20 mouse cellular contexts compared by ENCODE assay signal in the genomic region with DNA sequence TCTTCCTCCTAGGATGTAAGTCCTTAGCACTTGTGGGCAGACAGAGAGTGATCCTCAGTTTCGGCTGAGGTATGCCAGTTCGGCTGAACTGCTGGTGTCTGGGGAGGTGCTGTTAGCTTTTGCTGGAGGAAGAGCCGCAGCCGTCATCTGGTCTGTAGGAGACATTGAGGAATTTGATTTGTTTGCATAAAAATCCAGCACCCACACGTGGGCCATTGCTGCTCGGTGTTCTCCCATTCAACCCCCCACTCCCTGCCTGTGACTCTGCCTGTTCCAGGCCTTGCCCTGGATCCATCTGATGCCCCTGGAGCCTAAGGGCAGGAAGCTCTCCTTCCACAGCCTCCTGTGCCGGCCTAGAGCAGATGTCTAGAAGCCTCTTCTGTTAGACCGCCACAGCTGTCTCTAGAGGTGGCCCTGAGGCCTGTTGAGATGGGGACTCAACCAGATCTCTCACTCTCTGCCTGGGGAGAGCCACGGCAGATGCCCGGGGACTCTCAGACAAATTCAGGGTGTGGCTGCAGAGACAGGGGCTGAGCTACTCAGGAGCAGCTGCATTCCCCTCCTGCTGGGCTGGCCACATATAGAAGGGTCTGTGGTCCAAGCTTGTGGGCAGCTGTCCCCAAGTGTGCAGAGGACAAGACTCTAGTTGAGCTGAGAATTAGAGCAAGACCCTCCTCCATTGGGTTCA. TPM values are rescaled to one million over a fixed set of nuclear protein-coding genes. Genes with fewer than 3 reads are reported as not detected.
DNase-seq lines count a peak whose midpoint lies in the region; ATAC-seq and TF ChIP-seq lines count a peak whose summit lies in the region.
"Had no signal": no experiment of that assay in that cellular context is flagged by ENCODE, and none has a peak within 500 bp of the region (broad histone marks: within the 10 kb centered on the region; RNA-seq: fewer than 3 reads in every experiment).

No protein-coding gene starts in this region.

- intact Hi-C loops in left cerebral cortex, postnatal 14 days (cut with DNase I): loop anchor here (5.0 kb wide), 1 partner anchor 143 kb away; no protein-coding TSS in a partner anchor

- TF ChIP-seq CTCF in intestine, postnatal 0 days (IDR thresholded peaks at IDR 0.05; ENCODE audit: low read depth): no peak
- no peak for TF ChIP-seq CTCF in spleen, adult 2 months (IDR thresholded peaks at IDR 0.05; ENCODE audit: extremely low read depth, insufficient read depth, insufficient read length, insufficient replicate concordance)

- peak overlapping the region; percentile 68 for H3K27ac ChIP-seq in intestine, postnatal 0 days (ENCODE audit: low read depth, low read length)
- H3K27ac ChIP-seq in intestine, embryonic 16.5 days (ENCODE audit: low read length): no peak overlapping the region
- H3K27ac ChIP-seq in spleen, adult 2 months (ENCODE audit: insufficient read depth, low read length): peak overlapping the region; percentile 42
- peak overlapping the region; percentile 30; the same call in 1 of the 2 replicates for H3K27ac ChIP-seq in embryonic facial prominence, embryonic 10.5 days (replicated peaks)
- H3K27ac ChIP-seq: hindbrain, postnatal 0 days; midbrain, embryonic 12.5 days; stomach, embryonic 15.5 days had no signal

- TF ChIP-seq POLR2A in spleen, adult 2 months (IDR thresholded peaks at IDR 0.05; ENCODE audit: low read depth, low read length): no peak

- ATAC-seq in intestine, postnatal 0 days: no peak
- no peak for ATAC-seq in intestine, embryonic 16.5 days
- ATAC-seq: hindbrain, postnatal 0 days had no signal

- H3K9ac ChIP-seq in intestine, postnatal 0 days (ENCODE audit: low read depth, low read length): no peak overlapping the region
- no peak overlapping the region for H3K9ac ChIP-seq in intestine, embryonic 16.5 days (ENCODE audit: low read depth, low read length)
- H3K9ac ChIP-seq: midbrain, embryonic 12.5 days; stomach, embryonic 15.5 days had no signal

- peaks cover 26% of the 10 kb centered on the region for H3K36me3 ChIP-seq in intestine, postnatal 0 days (ENCODE audit: control insufficient read depth, insufficient read depth)
- 0 out of 2 replicates have a peak, but pooled peaks cover 4% of the 10 kb centered on the region for H3K36me3 ChIP-seq in intestine, embryonic 16.5 days (ENCODE audit: control insufficient read depth, insufficient read depth, low read length)
- peaks cover 4% of the 10 kb centered on the region for H3K36me3 ChIP-seq in spleen, adult 2 months (ENCODE audit: control insufficient read depth, insufficient read depth, low read length)
- peaks cover 70% of the 10 kb centered on the region for H3K36me3 ChIP-seq in embryonic facial prominence, embryonic 10.5 days (replicated peaks)

- H3K4me1 ChIP-seq in intestine, postnatal 0 days (replicated peaks; ENCODE audit: control insufficient read depth, insufficient read depth, low read length): no peaks in the 10 kb centered on the region; the same call in 1 of the 2 replicates
- H3K4me1 ChIP-seq in intestine, embryonic 16.5 days (ENCODE audit: control insufficient read depth, insufficient read depth, low read length): peaks cover 18% of the 10 kb centered on the region
- peaks cover 5% of the 10 kb centered on the region; the same call in 1 of the 2 replicates for H3K4me1 ChIP-seq in spleen, adult 2 months (ENCODE audit: control insufficient read depth, insufficient read depth, insufficient read length)
- peaks cover 22% of the 10 kb centered on the region for H3K4me1 ChIP-seq in embryonic facial prominence, embryonic 10.5 days

- no peak overlapping the region for H3K4me3 ChIP-seq in intestine, postnatal 0 days (ENCODE audit: low read depth, low read length)
- H3K4me3 ChIP-seq in intestine, embryonic 16.5 days (ENCODE audit: low read length): no peak overlapping the region
- no peak overlapping the region for H3K4me3 ChIP-seq in spleen, adult 2 months (ENCODE audit: extremely low read depth, insufficient read depth, insufficient read length)
- no peak overlapping the region for H3K4me3 ChIP-seq in embryonic facial prominence, embryonic 10.5 days
- H3K4me3 ChIP-seq: midbrain, embryonic 12.5 days; stomach, embryonic 15.5 days had no signal

- no peak overlapping the region for H3K4me2 ChIP-seq in intestine, postnatal 0 days (replicated peaks; ENCODE audit: low read depth)
- H3K4me2 ChIP-seq in intestine, embryonic 16.5 days (ENCODE audit: low read depth, low read length): no peak overlapping the region
- H3K4me2 ChIP-seq: midbrain, embryonic 12.5 days; stomach, embryonic 15.5 days had no signal

- 79% methylated on average over 10 of the region's 10 CpGs for WGBS in intestine, postnatal 0 days
- 78% methylated on average over 10 of the region's 10 CpGs for WGBS in intestine, embryonic 16.5 days
- 93% methylated on average over 10 of the region's 10 CpGs for WGBS in spleen, adult 2 months
- 84% methylated on average over 10 of the region's 10 CpGs for WGBS in embryonic facial prominence, embryonic 10.5 days

- no peaks in the 10 kb centered on the region for H3K9me3 ChIP-seq in intestine, postnatal 0 days (ENCODE audit: control insufficient read depth)
- no peaks in the 10 kb centered on the region for H3K9me3 ChIP-seq in intestine, embryonic 16.5 days (ENCODE audit: control insufficient read depth, low read length)
- no peaks in the 10 kb centered on the region for H3K9me3 ChIP-seq in embryonic facial prominence, embryonic 10.5 days
- H3K9me3 ChIP-seq: midbrain, embryonic 12.5 days; stomach, embryonic 15.5 days had no signal

- no peak for DNase-seq in spleen, adult 2 months (ENCODE audit: low read depth in 1 of 2, low spot score in 2 of 2)
- DNase-seq in spleen, adult 18-20 months: no peak
- no peak for DNase-seq in embryonic facial prominence, embryonic 10.5 days (ENCODE audit: low spot score)
- DNase-seq in left cerebral cortex, postnatal 14 days (ENCODE audit: low spot score in 2 of 2): no peak
- DNase-seq in lung, postnatal 25 days (ENCODE audit: low spot score): no peak
- DNase-seq: adrenal gland, postnatal 25 days; heart, adult 11 months; heart, postnatal 10 days; kidney, adult 8-10 months; kidney, postnatal 36 days; layer of hippocampus, adult 9-11 months; lung, postnatal 4 days had no signal

- no peaks in the 10 kb centered on the region for H3K27me3 ChIP-seq in intestine, postnatal 0 days (replicated peaks; ENCODE audit: control insufficient read depth, insufficient read depth, low read length)
- no peaks in the 10 kb centered on the region for H3K27me3 ChIP-seq in intestine, embryonic 16.5 days (replicated peaks; ENCODE audit: control insufficient read depth, insufficient read depth, low read length)
- H3K27me3 ChIP-seq in spleen, adult 2 months (ENCODE audit: control insufficient read depth, insufficient read depth, low read length): no peaks in the 10 kb centered on the region
- H3K27me3 ChIP-seq in embryonic facial prominence, embryonic 10.5 days (replicated peaks; ENCODE audit: low read depth, poor library complexity, severe bottlenecking): no peaks in the 10 kb centered on the region
- H3K27me3 ChIP-seq: midbrain, embryonic 12.5 days; stomach, embryonic 15.5 days had no signal

RNA-seq across cellular contexts. Expression of a gene that starts 3.9 kb away (rescaled TPM):
- 12.7 and 14.2 TPM in 2 replicates for polyA plus RNA-seq in intestine, postnatal 0 days (2015; fragmentation: Nextera tagmentation; extraction: Ambion mirVana)
- 16.7 and 17.8 TPM in 2 replicates for polyA plus RNA-seq in intestine, embryonic 16.5 days (2015; fragmentation: Nextera tagmentation; extraction: Ambion mirVana)
- 13.2 and 17.7 TPM in 2 replicates for polyA plus RNA-seq in spleen, adult 2 months (2012; rRNA removed)
- polyA plus RNA-seq in embryonic facial prominence, embryonic 10.5 days (2016; fragmentation: Nextera tagmentation; extraction: Ambion mirVana): 30.5 and 33.3 TPM in 2 replicates
- 10 to 100 TPM; 43.9 to 47.2 TPM for total RNA-seq in left cerebral cortex, postnatal 14 days (2021)

RNA-seq across cellular contexts. Expression of a gene that starts 30.0 kb away (rescaled TPM):
- not detected in 2 replicates for polyA plus RNA-seq in intestine, postnatal 0 days (2015; fragmentation: Nextera tagmentation; extraction: Ambion mirVana)
- polyA plus RNA-seq in intestine, embryonic 16.5 days (2015; fragmentation: Nextera tagmentation; extraction: Ambion mirVana): 0.07 TPM in 1 of 2 replicates, not detected in the other
- 0.12 and 0.13 TPM in 2 replicates for polyA plus RNA-seq in spleen, adult 2 months (2012; rRNA removed)
- 0.10 and 0.15 TPM in 2 replicates for polyA plus RNA-seq in embryonic facial prominence, embryonic 10.5 days (2016; fragmentation: Nextera tagmentation; extraction: Ambion mirVana)
- total RNA-seq in left cerebral cortex, postnatal 14 days (2021): 1 to 10 TPM; 1.3 to 2.1 TPM
- total RNA-seq: adrenal gland, postnatal 25 days; gastrocnemius, adult 8-10 months; heart, postnatal 10 days; liver, adult 2 months had no signal
- polyA plus RNA-seq: erythroblast, embryonic 14.5 days; liver, adult 2 months; midbrain, embryonic 12.5 days had no signal
